Mouse (Mus musculus): ENCODE data around the gene Rcl1.

GRCm38 (mm10) chr19:29105816-29106215 lies 4.6 kb downstream of the Rcl1 start:
- TF ChIP-seq MAFK (IDR thresholded peaks at IDR 0.05; ENCODE audit: insufficient read depth, low read depth, low read length) (no peak), ZC3H11A (IDR thresholded peaks at IDR 0.05; ENCODE audit: borderline replicate concordance, low read depth, low read length) (no peak), ZNF384 (IDR thresholded peaks at IDR 0.05; ENCODE audit: low read depth, low read length) (no peak), HCFC1 (IDR thresholded peaks at IDR 0.05; ENCODE audit: borderline replicate concordance, insufficient read depth, low read length) (no peak)
